Mouse (Mus musculus): ENCODE measurements around the gene Mgat5. TPM values are rescaled to one million over a fixed set of nuclear protein-coding genes. Genes with fewer than 3 reads are reported as not detected.

The Mgat5 gene
- total RNA-seq, 2 experiments from 2014 or later, result 83.1 to 91.5 TPM

DNA sequence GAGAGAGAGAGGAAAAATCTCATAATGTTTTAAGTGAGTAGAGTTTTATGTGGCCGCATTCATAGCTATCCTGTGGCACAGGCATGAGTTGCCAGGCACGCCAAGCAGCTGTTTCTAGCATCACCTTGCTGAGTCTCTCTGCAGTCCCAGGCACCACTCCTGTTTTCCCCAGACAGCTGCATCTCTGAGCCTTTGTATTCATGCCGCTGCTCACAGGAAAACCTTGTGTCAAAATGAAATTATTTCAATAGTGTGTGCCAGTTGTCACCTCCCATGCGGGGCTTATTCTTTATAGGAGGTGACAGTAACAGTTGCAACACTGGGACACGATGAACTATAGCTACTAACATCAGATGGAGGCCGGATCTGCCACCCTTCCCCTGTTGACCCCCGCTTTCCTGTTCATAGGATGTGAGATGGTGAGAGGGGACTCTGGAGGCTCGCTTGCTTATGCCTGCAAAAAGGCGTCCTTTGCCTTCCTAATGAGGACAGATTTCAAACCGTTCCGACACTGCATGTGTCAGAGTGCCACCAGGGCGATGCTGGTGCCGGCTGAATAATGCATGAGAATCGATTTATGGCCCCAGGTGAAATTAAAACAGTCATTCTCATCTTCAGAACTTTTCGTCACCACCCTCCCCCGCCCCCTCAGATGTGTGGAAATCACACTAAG, 303.4 kb downstream of the Mgat5 start:
- intact Hi-C loops (cut with DNase I), result no loop called here
- no peak for DNase-seq (ENCODE audit: low spot score in 2 of 2)

DNA sequence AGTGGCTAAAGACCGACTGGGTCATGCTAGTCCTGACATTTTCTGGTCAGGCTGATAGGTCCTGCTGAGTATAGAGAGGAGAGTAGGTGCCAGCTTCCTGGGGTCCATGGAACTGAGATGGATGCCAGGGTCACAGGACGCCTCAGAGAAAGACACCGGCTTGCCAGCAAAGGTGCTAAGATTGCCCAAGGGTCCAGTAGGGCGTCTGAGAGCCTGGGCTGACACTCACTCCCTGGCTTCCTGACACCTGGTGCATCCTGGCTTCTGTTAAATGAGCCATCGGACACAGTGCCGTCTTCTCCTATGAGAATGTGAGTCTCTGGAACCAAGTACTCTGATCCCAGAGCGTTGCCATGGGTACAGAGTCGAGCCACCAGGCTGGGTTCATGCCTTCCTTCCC, 304.1 kb downstream of the Mgat5 start:
- no peak for DNase-seq (ENCODE audit: low spot score in 2 of 2)
- intact Hi-C loops (cut with DNase I), result no loop called here

DNA sequence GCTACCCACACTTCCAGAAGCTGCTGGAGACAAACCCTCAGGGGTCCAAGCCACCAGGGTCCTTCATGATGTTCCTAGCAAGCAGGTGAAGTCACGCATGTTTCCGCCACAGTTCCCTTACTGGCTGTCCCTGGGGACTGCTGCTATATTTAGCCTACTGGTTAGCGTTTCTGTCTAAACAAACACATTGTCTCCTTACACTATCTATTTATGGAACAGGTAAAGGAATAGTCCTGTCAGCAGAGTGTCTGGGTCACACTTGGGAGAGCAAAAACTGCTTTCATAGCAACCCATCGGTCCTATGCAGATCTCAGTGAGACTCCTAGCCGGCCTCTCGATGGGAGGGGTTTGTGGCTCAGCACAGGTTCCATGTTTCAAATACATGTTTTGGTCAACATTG, 306.5 kb downstream of the Mgat5 start:
- intact Hi-C loops (cut with DNase I), result no loop called here
- DNase-seq (ENCODE audit: low spot score in 2 of 2), result no peak

- no peak for DNase-seq (ENCODE audit: low spot score in 2 of 2)
- intact Hi-C loops (cut with DNase I), result no loop called here
These were observed 307.9 kb downstream of the Mgat5 start for GRCm38 (mm10) chr1:127512709-127513108.

DNA sequence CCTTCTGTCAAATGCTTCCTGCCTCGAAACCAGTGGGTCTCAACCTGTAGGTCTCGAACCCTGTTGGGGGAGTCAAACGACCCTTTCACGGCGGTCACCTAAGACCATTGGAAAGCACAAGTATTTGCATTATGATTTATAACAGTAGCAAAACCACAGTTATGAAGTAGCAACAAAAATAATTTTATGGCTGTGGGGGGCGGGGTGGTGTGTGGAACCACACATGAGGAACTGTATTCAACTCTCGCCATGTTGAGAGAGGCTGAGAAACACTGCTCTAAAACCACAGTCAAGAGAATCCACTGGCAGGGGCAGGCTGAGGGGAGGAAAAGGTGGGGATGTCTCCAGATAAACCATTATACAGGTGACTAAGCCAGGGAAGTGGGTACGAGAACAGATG, 308.3 kb downstream of the Mgat5 start:
- no peak for DNase-seq (ENCODE audit: low spot score in 2 of 2)
- intact Hi-C loops (cut with DNase I), result no loop called here

- DNase-seq (ENCODE audit: low spot score in 2 of 2), result no peak
- intact Hi-C loops (cut with DNase I), result no loop called here
These were observed 308.8 kb downstream of the Mgat5 start for GRCm38 (mm10) chr1:127513664-127514063.

- DNase-seq (ENCODE audit: low spot score in 2 of 2), result no peak
- intact Hi-C loops (cut with DNase I), result no loop called here
These were observed 309.7 kb downstream of the Mgat5 start for GRCm38 (mm10) chr1:127514479-127514878.

- intact Hi-C loops (cut with DNase I), result no loop called here
- no peak for DNase-seq (ENCODE audit: low spot score in 2 of 2)
These were observed 310.1 kb downstream of the Mgat5 start for GRCm38 (mm10) chr1:127514888-127515287.

DNA sequence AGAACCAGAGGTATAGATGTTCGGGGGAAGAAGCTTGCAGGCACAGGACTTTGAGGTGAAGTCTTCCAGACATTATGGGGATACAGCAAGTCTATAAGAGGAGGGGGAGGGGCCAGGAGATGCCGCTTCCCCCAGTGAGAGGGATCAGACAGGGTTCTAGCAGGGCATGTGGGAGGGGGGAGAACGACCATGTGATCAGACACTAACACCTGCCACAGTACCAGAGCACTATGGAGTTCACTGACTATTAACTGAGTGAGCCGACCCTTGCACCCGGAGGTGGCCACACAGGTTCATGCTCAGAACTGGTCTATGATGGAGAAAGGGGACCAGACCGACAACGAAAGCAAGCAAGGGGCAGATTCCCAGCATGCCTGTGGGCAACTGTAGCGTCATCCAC, 318.5 kb downstream of the Mgat5 start:
- DNase-seq (ENCODE audit: low spot score in 2 of 2), result no peak
- intact Hi-C loops (cut with DNase I), result no loop called here

- DNase-seq (ENCODE audit: low spot score in 2 of 2), result peak in 1 of 2 experiments; percentile 20
- intact Hi-C loops (cut with DNase I), result no loop called here
These were observed 326.2 kb downstream of the Mgat5 start for GRCm38 (mm10) chr1:127530849-127531580.

DNA sequence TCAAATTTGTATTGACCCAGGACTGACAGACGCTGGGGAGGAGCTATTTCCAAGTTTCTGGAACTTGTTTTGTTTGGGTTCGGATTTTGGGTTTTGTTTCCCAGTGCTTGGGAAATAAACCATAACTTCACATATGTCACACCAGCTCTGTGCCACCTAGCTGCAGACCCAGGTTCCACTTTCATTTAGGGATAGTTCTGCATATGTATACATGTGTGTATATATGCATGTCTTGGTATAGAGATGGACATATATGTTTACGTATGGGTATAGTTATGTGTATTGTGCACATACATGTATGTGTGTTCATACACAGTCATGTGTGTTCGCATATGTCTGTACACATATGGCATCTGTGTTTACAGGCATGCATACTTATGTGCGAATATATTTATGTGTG, 326.9 kb downstream of the Mgat5 start:
- intact Hi-C loops (cut with DNase I), result no loop called here
- no peak for DNase-seq (ENCODE audit: low spot score in 2 of 2)

DNA sequence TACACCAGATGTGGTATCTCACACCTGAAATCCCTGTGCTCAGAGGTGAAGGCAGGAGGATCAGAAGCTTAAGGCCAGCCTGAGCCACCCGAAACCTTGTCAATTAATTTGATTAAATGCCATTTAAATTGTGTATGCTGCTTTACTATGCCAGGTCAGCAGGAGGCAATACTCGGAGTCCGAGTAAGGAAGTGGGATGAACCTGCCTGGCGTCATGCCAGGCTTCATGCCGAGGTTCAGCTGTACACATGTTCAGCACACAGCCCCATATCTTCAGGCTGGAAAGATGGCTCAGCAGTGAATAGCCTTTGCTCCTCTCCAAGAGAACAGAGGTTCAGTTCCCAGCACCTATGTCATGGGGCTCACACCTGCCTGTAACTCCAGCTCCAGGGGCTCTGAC, 331.6 kb downstream of the Mgat5 start:
- intact Hi-C loops (cut with DNase I), result no loop called here
- no peak for DNase-seq (ENCODE audit: low spot score in 2 of 2)

GRCm38 (mm10) chr1:127537204-127538038, 332.6 kb downstream of the Mgat5 start:
- peak; percentile 17 to 54 for DNase-seq (ENCODE audit: low spot score in 2 of 2)
- intact Hi-C loops (cut with DNase I), result no loop called here

All from left cerebral cortex, postnatal 14 days (tissue).